17 mouse cellular contexts compared by ENCODE assay signal in the genomic region with DNA sequence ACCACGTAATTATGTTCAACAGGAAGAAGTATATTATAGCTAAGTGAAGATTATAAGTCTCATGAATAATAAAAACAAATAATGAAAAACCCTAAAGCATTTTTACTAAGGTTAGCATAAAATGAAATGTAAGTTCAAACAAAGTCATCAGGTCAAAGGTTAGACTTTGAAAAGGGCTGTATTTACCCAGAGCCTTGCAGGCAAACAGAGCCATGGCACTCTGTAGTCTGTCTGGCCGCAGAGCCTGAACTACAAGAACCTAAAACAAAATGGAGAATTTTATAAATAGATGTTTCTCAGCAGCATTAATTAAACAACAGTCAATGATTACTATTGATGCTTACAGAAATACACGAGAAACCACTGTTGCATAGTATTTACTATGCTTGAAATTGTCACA.
"Had no signal": no experiment of that assay in that cellular context is flagged by ENCODE, and none has a peak within 500 bp of the region (broad histone marks: within the 10 kb centered on the region; RNA-seq: fewer than 3 reads in every experiment).

No protein-coding gene starts in this region.

- H3K4me1 ChIP-seq: liver, embryonic 15.5 days; lung, embryonic 15.5 days; megakaryocyte, embryonic 14.5 days; midbrain, embryonic 13.5 days; midbrain, embryonic 15.5 days; neural tube, embryonic 12.5 days; stomach, embryonic 15.5 days had no signal

- H3K9me3 ChIP-seq: liver, embryonic 15.5 days; lung, embryonic 15.5 days; megakaryocyte, embryonic 14.5 days; midbrain, embryonic 13.5 days; midbrain, embryonic 15.5 days; neural tube, embryonic 12.5 days; stomach, embryonic 15.5 days had no signal

- H3K27ac ChIP-seq: liver, embryonic 15.5 days; lung, embryonic 15.5 days; macrophage; midbrain, embryonic 13.5 days; midbrain, embryonic 15.5 days; neural tube, embryonic 12.5 days; stomach, embryonic 15.5 days; stomach, postnatal 0 days had no signal

- DNase-seq: lung, adult 2 months; lung, postnatal 14 days; lung, postnatal 36 days; right cerebral cortex, postnatal 14 days; thymus, adult 2 months; thymus, postnatal 25 days; thymus, postnatal 4 days had no signal

- ATAC-seq: lung, postnatal 0 days; midbrain, embryonic 13.5 days; midbrain, embryonic 15.5 days had no signal

- H3K27me3 ChIP-seq: liver, embryonic 15.5 days; lung, embryonic 15.5 days; megakaryocyte, embryonic 14.5 days; midbrain, embryonic 13.5 days; midbrain, embryonic 15.5 days; neural tube, embryonic 12.5 days; stomach, embryonic 15.5 days had no signal

- H3K36me3 ChIP-seq: liver, embryonic 15.5 days; lung, embryonic 15.5 days; neural tube, embryonic 12.5 days; stomach, embryonic 15.5 days had no signal

- H3K4me3 ChIP-seq: liver, embryonic 15.5 days; lung, embryonic 15.5 days; megakaryocyte, embryonic 14.5 days; midbrain, embryonic 13.5 days; midbrain, embryonic 15.5 days; neural tube, embryonic 12.5 days; stomach, embryonic 15.5 days had no signal

- H3K9ac ChIP-seq: liver, embryonic 15.5 days; lung, embryonic 15.5 days; midbrain, embryonic 13.5 days; midbrain, embryonic 15.5 days; neural tube, embryonic 12.5 days; stomach, embryonic 15.5 days had no signal

- H3K4me2 ChIP-seq: liver, embryonic 15.5 days; lung, embryonic 15.5 days; midbrain, embryonic 13.5 days; midbrain, embryonic 15.5 days; neural tube, embryonic 12.5 days; stomach, embryonic 15.5 days had no signal
